Mouse (Mus musculus): ENCODE data around the gene Bdh1.

DNA sequence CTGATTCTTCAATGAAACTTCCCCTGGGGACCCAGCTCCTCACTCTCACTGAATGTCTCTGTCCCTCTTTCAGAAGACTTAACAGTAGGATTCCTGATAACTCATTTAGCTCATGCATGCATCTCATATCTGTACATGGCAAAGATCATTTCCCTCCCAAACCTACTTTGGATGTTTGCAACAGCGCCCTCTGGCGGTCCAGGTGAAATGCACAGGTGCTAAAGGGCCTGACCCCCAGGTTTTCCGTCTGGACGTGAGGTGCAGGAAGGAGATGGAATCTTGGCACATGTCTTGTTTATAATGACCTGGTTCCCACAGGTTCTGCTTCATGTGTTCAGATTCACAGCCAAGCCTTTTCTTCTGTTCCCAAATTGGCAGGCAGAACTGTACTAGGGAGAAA lies 3.4 kb downstream of the Bdh1 start:
- TF ChIP-seq MYOD1 (IDR thresholded peaks at IDR 0.05; ENCODE audit: control insufficient read depth, insufficient read length, low read depth) (no peak), CTCF (IDR thresholded peaks at IDR 0.05; ENCODE audit: control insufficient read depth, insufficient read depth, insufficient read length) (peak; percentile 31), CEBPB (IDR thresholded peaks at IDR 0.05; ENCODE audit: low read depth) (no peak), MAX (IDR thresholded peaks at IDR 0.05) (no peak)

All from C2C12 (cell line).